Mouse (Mus musculus) stomach, postnatal 0 days (tissue): Measurements from ENCODE around the gene Armcx6.

Experiments
- CTCF ChIP-seq: IDR thresholded peaks from 2 replicates; pipeline ENCODE4 v1.5.1; 2016; ENCODE audit warnings: antibody characterized with exemption, low read depth, mild to moderate bottlenecking, moderate library complexity
- EP300 ChIP-seq: optimal IDR thresholded peaks from 2 replicates; pipeline ENCODE3; 2016; ENCODE audit warnings: antibody characterized with exemption

DNA sequence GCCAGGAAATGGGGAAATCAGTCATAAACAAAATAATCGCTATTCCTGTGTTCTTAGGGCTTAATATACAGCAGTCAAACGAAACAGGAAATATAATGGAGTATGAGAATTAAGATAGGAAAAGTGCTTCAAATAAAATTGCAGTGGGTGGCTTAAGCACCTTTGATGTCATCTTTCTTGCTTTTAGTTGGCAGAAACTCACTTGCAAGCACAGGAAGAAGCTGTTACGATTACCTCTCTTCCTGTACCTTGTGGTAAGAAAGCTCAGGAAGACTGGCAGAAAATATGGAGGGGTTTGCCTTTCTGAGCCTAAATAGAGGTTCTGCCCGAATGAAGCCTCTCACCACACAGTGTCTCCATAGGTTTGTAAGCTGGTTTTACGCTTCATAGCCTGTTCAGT, 9.4 kb downstream of the Armcx6 start:
- TF ChIP-seq CTCF (no peak), EP300 (no peak)
